Mouse (Mus musculus) ovary, postnatal 14 days (tissue): ENCODE measurements around the gene Atp2a1.

ENCODE experiments used
- DNase-seq: peaks from one replicate; pipeline ENCODE4 v3.0.0; 2022; ENCODE audit warnings: low spot score

Gene Atp2a1

DNA sequence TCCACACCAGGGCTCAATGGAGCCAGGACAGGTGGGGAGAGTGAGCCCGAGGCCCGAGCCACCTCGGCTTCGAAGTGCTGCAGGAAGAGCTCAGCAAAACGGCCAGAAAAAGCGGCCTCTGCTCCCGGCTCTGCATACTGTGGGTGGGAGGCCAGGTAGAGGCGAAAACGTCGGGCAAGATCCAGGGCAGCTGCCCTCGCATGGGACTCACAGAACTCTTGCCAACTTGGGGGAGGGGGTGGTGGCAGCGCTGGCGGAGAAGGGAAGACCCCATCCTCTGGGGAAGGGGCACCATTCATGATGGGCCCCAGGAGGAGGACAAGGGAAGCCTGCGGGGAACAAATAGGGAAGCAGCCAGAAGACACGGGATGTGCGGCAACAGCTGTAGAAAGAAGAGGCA is 9.8 kb upstream of the Atp2a1 start:
- no peak for DNase-seq

DNA sequence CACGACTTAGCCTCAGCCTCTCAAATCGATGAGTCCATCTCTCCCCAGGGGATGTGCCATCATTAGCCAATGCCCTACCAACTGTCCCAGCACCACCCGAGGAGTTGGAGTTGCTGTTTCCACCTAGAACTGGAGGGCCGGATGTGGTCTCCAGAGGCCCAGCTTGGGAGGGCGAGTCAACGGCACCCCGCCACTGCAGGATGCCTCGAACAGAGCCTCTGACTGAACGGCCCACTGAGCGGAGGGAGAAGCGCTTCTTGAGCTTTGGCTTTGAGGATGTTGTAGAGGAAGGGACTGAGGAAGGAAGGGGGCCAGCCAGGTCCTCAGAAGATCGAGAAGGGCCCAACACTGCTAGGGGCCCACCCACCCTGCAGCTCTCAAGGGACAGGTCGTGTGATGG is 9.4 kb upstream of the Atp2a1 start:
- DNase-seq, result no peak

DNA sequence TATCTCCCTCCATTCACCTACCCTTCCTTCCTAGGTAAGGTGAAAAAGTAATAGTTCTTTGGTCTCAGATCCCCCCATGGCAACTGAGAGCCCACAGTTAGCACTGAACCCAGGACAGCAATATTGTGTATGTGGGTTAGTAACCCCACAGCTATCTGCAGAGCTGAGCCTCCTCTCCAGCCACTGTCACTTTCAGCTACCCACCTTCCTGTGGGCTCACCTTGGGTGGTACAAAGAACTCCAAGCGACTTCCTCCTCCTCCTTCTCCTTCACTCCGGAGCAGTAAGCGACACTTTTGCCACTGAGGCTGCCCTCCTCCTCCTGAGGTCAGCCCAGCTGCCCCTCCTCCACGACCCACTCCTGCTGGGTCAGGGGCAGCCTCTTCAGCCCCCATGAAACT is 8.9 kb upstream of the Atp2a1 start:
- no peak for DNase-seq

DNA sequence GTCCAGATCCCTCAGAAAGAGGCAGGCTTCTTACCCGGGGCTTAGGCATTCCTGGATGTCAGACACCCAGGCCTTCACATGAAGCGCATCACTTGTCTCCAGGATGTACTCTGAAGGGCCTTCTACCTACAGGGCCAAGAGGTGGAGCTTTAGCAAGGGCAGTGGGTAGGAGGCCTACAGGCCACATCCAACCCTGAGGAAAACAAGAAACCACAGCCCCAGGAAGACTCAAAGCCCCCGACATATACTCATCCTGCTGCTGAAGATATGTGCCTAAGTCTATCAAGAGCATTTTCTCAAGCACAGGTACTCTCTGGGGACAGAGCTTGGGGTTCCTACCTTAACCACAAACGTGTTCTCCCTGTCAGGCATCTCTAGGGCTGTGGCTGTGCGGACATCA is 8.5 kb upstream of the Atp2a1 start:
- no peak for DNase-seq

- DNase-seq, result no peak
These were observed 7.2 kb upstream of the Atp2a1 start for GRCm38 (mm10) chr7:126470077-126470476.

DNA sequence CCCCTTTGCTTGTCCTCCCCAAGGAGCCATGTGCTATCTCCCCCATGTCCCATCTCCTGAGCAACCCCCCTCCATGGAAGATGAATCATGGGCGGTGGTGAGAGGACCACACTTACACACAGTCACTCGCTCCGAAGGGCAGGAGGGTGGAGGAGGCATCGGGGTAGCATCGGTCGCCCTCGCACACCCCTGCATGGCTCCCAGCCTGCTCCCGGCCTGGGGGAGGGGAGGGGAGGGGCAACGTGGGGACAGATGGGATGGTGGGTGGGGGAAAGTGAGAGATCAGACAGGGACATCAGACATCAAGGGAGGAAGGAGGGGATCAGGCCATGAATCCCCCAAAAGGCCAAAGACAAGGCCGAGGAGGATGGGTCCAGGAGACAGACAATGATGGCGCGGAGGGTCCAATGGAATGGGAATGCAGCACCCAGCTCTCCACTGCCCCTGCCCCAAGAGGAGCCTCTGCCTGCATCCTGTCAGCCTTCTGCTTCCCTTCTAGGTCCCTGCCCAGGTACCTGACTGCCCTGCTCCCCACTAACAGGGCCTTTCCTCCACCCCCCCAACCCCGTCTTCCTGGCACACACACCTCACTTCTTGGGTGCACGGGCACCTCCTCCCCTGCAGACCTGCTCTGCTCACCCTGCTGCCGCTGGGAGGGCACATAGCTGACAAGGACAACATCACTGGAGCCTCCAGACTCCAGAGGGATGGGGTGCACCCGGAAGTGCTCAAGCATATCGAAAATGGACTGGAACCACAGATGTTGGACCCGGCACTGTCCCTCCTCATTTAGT is 5.1 kb upstream of the Atp2a1 start:
- no peak for DNase-seq

GRCm38 (mm10) chr7:126467271-126467670 is 4.4 kb upstream of the Atp2a1 start:
- DNase-seq, result no peak

- no peak for DNase-seq
These were observed 3.8 kb upstream of the Atp2a1 start for GRCm38 (mm10) chr7:126466707-126467106.

DNA sequence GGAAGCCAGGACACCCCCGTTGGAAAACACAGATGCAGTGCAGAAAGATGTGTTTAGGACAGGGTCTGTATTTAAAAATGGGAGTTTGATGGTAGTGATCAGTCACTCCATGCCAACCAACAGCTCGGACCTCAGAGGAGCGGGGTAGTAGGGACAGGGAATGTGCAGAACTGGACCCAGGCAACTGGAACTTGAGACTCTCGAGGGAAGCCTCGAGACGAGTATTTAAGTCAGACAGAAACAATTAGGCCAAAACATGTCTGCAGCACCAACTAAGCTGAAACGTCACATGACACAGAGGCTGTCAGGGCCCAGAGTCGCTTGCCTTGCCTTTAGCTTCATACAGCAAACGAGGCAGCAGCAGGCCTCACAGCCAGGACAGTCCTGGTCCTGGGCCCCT is 3.2 kb upstream of the Atp2a1 start:
- DNase-seq, result no peak

DNA sequence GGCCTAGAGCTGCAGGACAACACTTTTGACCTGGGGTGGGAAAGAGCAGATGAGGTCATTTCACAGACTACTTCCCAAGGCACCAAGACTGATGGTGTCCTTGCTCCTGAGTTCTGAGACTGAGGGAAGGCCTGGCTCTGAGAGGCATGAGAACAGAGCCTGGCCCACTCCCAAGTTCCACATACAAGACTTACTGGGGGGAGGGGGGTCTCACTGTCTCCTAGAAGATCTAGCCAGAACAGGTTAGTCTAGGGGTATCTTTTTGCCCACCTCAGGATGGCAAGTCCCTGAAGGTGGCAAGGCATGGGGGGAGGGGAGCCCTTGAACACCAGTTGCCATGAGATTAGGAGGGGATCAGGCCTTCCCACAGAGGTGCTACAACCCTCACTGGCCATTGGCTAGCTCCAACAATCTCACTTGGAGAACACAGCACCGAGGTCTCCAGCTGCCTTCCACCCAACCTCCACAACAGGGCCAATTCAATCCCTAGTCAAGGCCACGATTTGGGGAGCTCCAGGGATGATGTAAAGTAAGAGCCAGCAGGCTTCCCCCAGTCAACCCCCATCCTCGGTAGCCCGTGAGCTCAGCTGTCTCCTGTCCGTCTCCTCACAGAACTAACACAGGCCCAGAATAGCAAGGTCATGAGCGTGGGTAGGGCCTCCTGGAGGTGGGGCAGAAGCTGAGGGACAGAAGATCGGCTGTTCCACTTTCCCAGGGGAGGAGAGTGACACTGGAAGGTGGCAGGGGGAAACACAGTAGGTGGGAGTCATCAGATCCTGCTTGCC is 2.5 kb upstream of the Atp2a1 start:
- no peak for DNase-seq

DNA sequence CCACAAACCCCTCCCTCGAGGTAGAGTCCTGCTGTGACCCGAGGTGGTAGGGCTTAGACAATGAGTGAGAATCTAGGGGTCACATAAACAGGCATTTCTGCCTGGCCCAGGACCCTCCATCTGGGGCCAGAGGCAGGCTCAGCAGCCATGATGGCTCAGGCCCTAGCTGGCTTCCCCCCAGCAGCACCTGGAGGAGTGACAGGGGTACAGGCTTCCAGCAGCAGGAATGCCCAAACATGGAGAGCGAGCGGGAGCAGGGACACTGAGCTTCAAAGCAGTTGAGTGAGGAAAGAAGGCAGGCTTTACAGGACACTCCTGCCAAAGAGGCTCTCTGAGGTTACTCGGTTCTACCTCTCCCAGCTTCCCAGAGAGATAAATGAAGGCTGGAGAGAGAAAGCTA is 1.9 kb upstream of the Atp2a1 start:
- no peak for DNase-seq

GRCm38 (mm10) chr7:126464121-126464520 is 1.2 kb upstream of the Atp2a1 start:
- DNase-seq, result no peak

DNA sequence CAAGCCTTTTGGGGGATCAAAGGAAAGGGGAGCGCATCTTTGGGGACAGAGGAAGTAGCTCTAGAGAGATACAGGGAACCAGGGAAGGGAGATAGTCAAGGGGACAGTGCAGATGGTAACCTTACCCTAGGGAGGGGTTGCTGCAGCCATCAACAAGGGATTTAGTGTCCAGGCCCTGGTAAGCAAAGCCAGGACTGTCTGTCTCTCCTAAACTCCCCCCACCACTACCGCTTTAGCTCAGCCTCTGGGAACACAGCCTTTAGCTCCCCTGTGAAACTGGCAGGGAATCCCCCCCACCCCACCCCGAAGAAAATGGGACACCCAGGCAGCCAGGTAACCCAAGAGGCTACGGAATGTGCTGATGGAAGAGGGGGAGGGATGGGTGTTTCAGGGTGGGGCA is 639 bp upstream of the Atp2a1 start:
- DNase-seq, result no peak

DNA sequence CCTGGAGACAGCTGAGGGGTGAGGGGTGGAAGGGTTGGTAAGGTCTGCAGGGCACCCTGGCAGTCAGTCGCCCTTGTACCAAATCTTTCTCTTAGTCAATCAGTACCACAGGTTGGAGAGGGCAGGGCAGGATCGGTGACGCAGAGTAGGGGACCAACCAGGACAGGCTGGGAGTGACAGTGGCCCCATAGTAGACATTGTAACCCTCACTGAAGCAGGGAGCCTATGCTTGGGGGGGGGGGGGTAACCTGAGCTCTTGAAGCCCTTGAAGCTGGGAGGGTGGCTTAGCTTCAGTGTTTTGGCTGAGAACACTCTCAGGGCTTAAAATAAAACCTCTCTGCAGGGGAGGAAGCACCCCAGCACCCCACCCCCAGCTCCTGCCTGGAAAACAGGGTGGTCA is 1.3 kb downstream of the Atp2a1 start:
- DNase-seq, result no peak

DNA sequence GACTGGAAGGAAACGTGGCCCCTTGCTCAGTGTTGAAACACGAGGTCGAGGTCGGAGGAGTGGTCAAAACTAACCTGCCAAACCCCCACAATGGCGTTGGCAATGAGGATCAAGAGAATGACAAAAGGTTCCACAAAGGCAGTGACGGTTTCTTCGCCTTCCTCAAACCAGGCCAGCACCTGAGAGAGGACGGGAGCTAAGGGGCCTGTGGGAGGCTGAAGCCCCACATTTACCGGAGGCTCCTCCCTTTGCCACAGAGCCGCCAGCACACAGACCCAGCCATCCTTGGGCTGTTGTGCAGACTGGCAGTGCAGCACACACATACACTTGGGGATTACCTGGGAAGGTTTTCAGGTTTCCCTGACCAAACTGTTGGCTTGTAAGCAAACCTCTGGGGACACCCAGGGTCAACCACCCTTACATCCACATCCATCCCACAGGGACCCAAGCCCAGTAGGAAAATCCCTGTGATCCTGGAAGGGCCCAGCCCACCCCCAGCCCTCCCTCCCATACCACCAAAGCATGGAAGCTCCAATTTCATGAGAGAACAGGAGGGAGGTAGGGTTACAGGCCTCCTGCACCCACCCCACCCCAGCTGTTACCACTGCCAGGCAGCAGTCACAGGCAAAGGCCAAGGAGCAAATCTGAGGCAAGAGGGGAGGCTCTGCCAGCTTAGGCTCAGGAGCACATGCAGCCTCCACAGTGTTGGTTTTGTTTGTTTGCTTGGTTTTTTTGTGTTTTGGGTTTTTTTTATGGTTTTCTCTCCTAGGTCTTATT is 2.1 kb downstream of the Atp2a1 start:
- DNase-seq, result no peak

- no peak for DNase-seq
These were observed 3.9 kb downstream of the Atp2a1 start for GRCm38 (mm10) chr7:126458844-126459618.

DNA sequence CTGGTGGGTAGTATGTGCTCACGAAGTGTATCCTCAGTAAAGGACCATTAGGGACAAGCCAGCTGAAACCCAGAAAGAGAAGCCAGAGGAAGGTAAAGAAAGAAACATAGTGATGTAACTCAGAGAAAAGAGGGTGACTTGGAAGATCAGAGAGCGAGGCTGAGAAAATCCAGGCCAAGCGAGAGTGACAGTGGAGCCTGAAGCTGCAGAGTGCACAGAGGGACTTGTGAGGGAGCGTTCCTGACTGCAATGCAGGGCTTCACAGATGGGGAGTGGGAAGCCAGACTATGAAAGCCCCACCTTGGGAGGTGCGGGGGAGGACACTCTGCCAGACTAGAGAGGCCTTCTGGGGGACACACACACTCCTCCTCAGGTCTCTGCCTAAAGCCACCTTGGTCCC is 4.7 kb downstream of the Atp2a1 start:
- DNase-seq, result no peak

GRCm38 (mm10) chr7:126456382-126457266 is 6.3 kb downstream of the Atp2a1 start:
- DNase-seq, result no peak

DNA sequence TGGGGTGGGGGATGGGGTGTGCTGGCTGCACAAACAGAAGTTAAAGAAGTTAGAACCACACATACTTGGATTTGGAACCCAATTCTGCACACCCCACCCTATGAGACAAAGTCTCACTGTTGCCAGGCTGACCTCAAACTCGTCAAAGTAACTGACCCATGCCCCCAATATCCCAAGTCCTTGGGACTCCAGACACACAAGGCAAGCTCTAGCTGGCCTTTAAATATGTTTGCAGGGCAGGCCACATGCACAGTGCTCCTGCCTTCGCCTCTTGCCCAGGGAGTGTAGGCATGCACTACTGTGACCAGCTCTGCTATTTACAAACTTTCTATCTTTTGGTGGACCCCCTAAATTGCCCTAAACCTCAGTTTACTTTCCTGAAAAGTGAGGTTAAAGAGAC is 7.7 kb downstream of the Atp2a1 start:
- DNase-seq, result no peak

- no peak for DNase-seq
These were observed 9.0 kb downstream of the Atp2a1 start for GRCm38 (mm10) chr7:126453861-126454260.

DNA sequence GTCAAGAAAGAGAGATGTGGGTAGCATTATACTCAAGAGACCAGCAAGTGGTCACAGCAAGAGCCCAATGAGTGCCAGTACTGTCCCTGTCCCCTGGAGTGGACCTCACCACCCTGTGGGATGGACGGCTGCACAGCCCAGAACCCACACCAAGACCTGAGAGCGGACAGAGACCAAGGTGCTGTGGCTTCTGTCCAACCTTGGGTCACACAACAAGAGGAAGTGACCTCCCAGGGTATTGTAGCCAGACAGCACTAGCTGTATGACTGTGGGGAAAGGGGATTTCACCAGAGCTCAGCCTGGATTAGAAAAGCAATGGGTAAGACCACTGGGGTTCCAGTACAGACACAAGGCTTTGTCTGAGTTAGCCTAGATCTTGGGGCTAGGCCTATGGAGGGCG is 10.7 kb downstream of the Atp2a1 start:
- no peak for DNase-seq
